Mouse (Mus musculus): ENCODE results near the gene Aacs.

Gene Aacs

GRCm38 (mm10) chr5:125545090-125545489, 69.5 kb downstream of the Aacs start:
- no peak for DNase-seq

- no peak for DNase-seq
Measured at GRCm38 (mm10) chr5:125546293-125546692, 70.7 kb downstream of the Aacs start.

- DNase-seq = no peak
Measured at GRCm38 (mm10) chr5:125549750-125550489, 74.3 kb downstream of the Aacs start.

- DNase-seq = no peak
Measured at GRCm38 (mm10) chr5:125555732-125556131, 80.1 kb downstream of the Aacs start.

- no peak for DNase-seq
Measured at GRCm38 (mm10) chr5:125563492-125563891, 87.9 kb downstream of the Aacs start.

GRCm38 (mm10) chr5:125565725-125566124, 90.1 kb downstream of the Aacs start:
- no peak for DNase-seq
